Mouse (Mus musculus): ENCODE measurements around the gene Bglap3. TPM values are rescaled to one million over a fixed set of nuclear protein-coding genes. Genes with fewer than 3 reads are reported as not detected.

The Bglap3 gene
- 0.15 TPM for polyA plus RNA-seq (2015; fragmentation: Illumina TruSeq; extraction: RNeasy Lipid Tissue Mini Kit (QIAGEN cat#74804); ENCODE audit: insufficient read depth, low replicate concordance)

GRCm38 (mm10) chr3:88372643-88373042 is at the start of gene Bglap3:
Gene Bglap3 (minus strand): TSS chr3:88372743.

GRCm38 (mm10) chr3:88409741-88410644 is 37.5 kb upstream of the Bglap3 start, which contains the start of gene Pmf1:
Gene Pmf1 (minus strand): TSS chr3:88410331.

GRCm38 (mm10) chr3:88384364-88384763 is 11.8 kb upstream of the Bglap3 start, which contains the start of gene Bglap:
Gene Bglap (minus strand): TSS chr3:88384464.

GRCm38 (mm10) chr3:88378599-88378998 is 6.1 kb upstream of the Bglap3 start, which contains the start of gene Bglap2:
Gene Bglap2 (minus strand): TSS chr3:88378699.

GRCm38 (mm10) chr3:88364337-88364736 is 8.2 kb downstream of the Bglap3 start, which contains the start of gene Paqr6:
Gene Paqr6 (plus strand): TSS chr3:88364584.

GRCm38 (mm10) chr3:88336058-88337013 is 36.2 kb downstream of the Bglap3 start, which contains the start of the genes Tmem79 and Smg5:
Gene Tmem79 (minus strand): TSS chr3:88336148.
Gene Smg5 (plus strand): TSS chr3:88336260.

GRCm38 (mm10) chr3:88324951-88325405 is 47.6 kb downstream of the Bglap3 start, which contains the start of gene Glmp:
Gene Glmp (plus strand): TSS chr3:88325023.

Other genes starting within 250 kb of the Bglap3 start
- gene Mef2d, start 230.4 kb downstream of the Bglap3 start, polyA plus RNA-seq (2015; fragmentation: Illumina TruSeq; extraction: RNeasy Lipid Tissue Mini Kit (QIAGEN cat#74804); ENCODE audit: insufficient read depth, low replicate concordance), result 77.6 TPM
- gene Rhbg, start 118.0 kb downstream of the Bglap3 start, polyA plus RNA-seq (2015; fragmentation: Illumina TruSeq; extraction: RNeasy Lipid Tissue Mini Kit (QIAGEN cat#74804); ENCODE audit: insufficient read depth, low replicate concordance), result not detected
- gene Gm38392, start 85.5 kb downstream of the Bglap3 start, polyA plus RNA-seq (2015; fragmentation: Illumina TruSeq; extraction: RNeasy Lipid Tissue Mini Kit (QIAGEN cat#74804); ENCODE audit: insufficient read depth, low replicate concordance), result not detected
- 10.0 TPM for gene Tsacc, start 75.7 kb downstream of the Bglap3 start, polyA plus RNA-seq (2015; fragmentation: Illumina TruSeq; extraction: RNeasy Lipid Tissue Mini Kit (QIAGEN cat#74804); ENCODE audit: insufficient read depth, low replicate concordance)
- gene Cct3, start 75.6 kb downstream of the Bglap3 start, polyA plus RNA-seq (2015; fragmentation: Illumina TruSeq; extraction: RNeasy Lipid Tissue Mini Kit (QIAGEN cat#74804); ENCODE audit: insufficient read depth, low replicate concordance), result 168 TPM
- 91.9 TPM for gene Glmp, start 47.7 kb downstream of the Bglap3 start, polyA plus RNA-seq (2015; fragmentation: Illumina TruSeq; extraction: RNeasy Lipid Tissue Mini Kit (QIAGEN cat#74804); ENCODE audit: insufficient read depth, low replicate concordance)
- 0.22 TPM for gene Tmem79, start 36.6 kb downstream of the Bglap3 start, polyA plus RNA-seq (2015; fragmentation: Illumina TruSeq; extraction: RNeasy Lipid Tissue Mini Kit (QIAGEN cat#74804); ENCODE audit: insufficient read depth, low replicate concordance)
- 81.8 TPM for gene Smg5, start 36.5 kb downstream of the Bglap3 start, polyA plus RNA-seq (2015; fragmentation: Illumina TruSeq; extraction: RNeasy Lipid Tissue Mini Kit (QIAGEN cat#74804); ENCODE audit: insufficient read depth, low replicate concordance)
- gene Paqr6, start 8.2 kb downstream of the Bglap3 start, polyA plus RNA-seq (2015; fragmentation: Illumina TruSeq; extraction: RNeasy Lipid Tissue Mini Kit (QIAGEN cat#74804); ENCODE audit: insufficient read depth, low replicate concordance), result 1.5 TPM
- gene Bglap2, start 6.0 kb upstream of the Bglap3 start, polyA plus RNA-seq (2015; fragmentation: Illumina TruSeq; extraction: RNeasy Lipid Tissue Mini Kit (QIAGEN cat#74804); ENCODE audit: insufficient read depth, low replicate concordance), result not detected
- 0.97 TPM for gene Bglap, start 11.7 kb upstream of the Bglap3 start, polyA plus RNA-seq (2015; fragmentation: Illumina TruSeq; extraction: RNeasy Lipid Tissue Mini Kit (QIAGEN cat#74804); ENCODE audit: insufficient read depth, low replicate concordance)
- gene Pmf1, start 37.6 kb upstream of the Bglap3 start, polyA plus RNA-seq (2015; fragmentation: Illumina TruSeq; extraction: RNeasy Lipid Tissue Mini Kit (QIAGEN cat#74804); ENCODE audit: insufficient read depth, low replicate concordance), result 20.9 TPM
- 17.2 TPM for gene Slc25a44, start 52.4 kb upstream of the Bglap3 start, polyA plus RNA-seq (2015; fragmentation: Illumina TruSeq; extraction: RNeasy Lipid Tissue Mini Kit (QIAGEN cat#74804); ENCODE audit: insufficient read depth, low replicate concordance)
- gene Sema4a, start 88.4 kb upstream of the Bglap3 start, polyA plus RNA-seq (2015; fragmentation: Illumina TruSeq; extraction: RNeasy Lipid Tissue Mini Kit (QIAGEN cat#74804); ENCODE audit: insufficient read depth, low replicate concordance), result 53.1 TPM
- gene Lmna, start 137.2 kb upstream of the Bglap3 start, polyA plus RNA-seq (2015; fragmentation: Illumina TruSeq; extraction: RNeasy Lipid Tissue Mini Kit (QIAGEN cat#74804); ENCODE audit: insufficient read depth, low replicate concordance), result 2.3 TPM
- 1.9 TPM for gene Mex3a, start 159.7 kb upstream of the Bglap3 start, polyA plus RNA-seq (2015; fragmentation: Illumina TruSeq; extraction: RNeasy Lipid Tissue Mini Kit (QIAGEN cat#74804); ENCODE audit: insufficient read depth, low replicate concordance)
- not detected for gene Rab25, start 175.6 kb upstream of the Bglap3 start, polyA plus RNA-seq (2015; fragmentation: Illumina TruSeq; extraction: RNeasy Lipid Tissue Mini Kit (QIAGEN cat#74804); ENCODE audit: insufficient read depth, low replicate concordance)
- 54.4 TPM for gene Lamtor2, start 180.3 kb upstream of the Bglap3 start, polyA plus RNA-seq (2015; fragmentation: Illumina TruSeq; extraction: RNeasy Lipid Tissue Mini Kit (QIAGEN cat#74804); ENCODE audit: insufficient read depth, low replicate concordance)
- 35.5 TPM for gene Ubqln4, start 181.0 kb upstream of the Bglap3 start, polyA plus RNA-seq (2015; fragmentation: Illumina TruSeq; extraction: RNeasy Lipid Tissue Mini Kit (QIAGEN cat#74804); ENCODE audit: insufficient read depth, low replicate concordance)
- 101 TPM for gene Ssr2, start 203.1 kb upstream of the Bglap3 start, polyA plus RNA-seq (2015; fragmentation: Illumina TruSeq; extraction: RNeasy Lipid Tissue Mini Kit (QIAGEN cat#74804); ENCODE audit: insufficient read depth, low replicate concordance)
- gene Arhgef2, start 233.2 kb upstream of the Bglap3 start, polyA plus RNA-seq (2015; fragmentation: Illumina TruSeq; extraction: RNeasy Lipid Tissue Mini Kit (QIAGEN cat#74804); ENCODE audit: insufficient read depth, low replicate concordance), result 104 TPM

All from spleen, adult 10 weeks (tissue).